Mouse (Mus musculus) limb, embryonic 13.5 days (tissue): ENCODE data around the gene Padi6. TPM values are rescaled to one million over a fixed set of nuclear protein-coding genes. Genes with fewer than 3 reads are reported as not detected.
A peak's percentile ranks its signal among the peaks of the same experiment; 100 is the strongest.

Source experiments
- ATAC-seq: fragments of 200-750 bp; cut with Nextera tagmentation; 2 replicates; pipeline ENCODE4 v1.8.0; 2017; ENCODE audit warnings: low read depth, moderate number of reproducible peaks, moderate TSS enrichment; ENCODE audit not compliant: low FRiP score
- H3K27ac ChIP-seq: fragments of 300-500 bp; sonication (generic); 2 replicates; pipeline ENCODE4 v1.5.1; 2015; ENCODE audit warnings: inconsistent platforms, mild to moderate bottlenecking, moderate library complexity
- H3K27me3 ChIP-seq: fragments of 300-500 bp; sonication (generic); 2 replicates; pipeline ENCODE4 v1.6.1; 2015; ENCODE audit warnings: mild to moderate bottlenecking, inconsistent platforms
- H3K36me3 ChIP-seq: fragments of 300-500 bp; sonication (generic); 2 replicates; pipeline ENCODE4 v1.6.1; 2015; ENCODE audit warnings: inconsistent platforms, mild to moderate bottlenecking, moderate library complexity
- H3K4me1 ChIP-seq: fragments of 300-500 bp; sonication (generic); 2 replicates; pipeline ENCODE4 v1.6.1; 2015; ENCODE audit warnings: inconsistent platforms
- H3K4me2 ChIP-seq: fragments of 300-500 bp; sonication (generic); replicated peaks from 2 replicates; pipeline ENCODE4 v1.6.1; 2015; ENCODE audit warnings: inconsistent platforms, mild to moderate bottlenecking, moderate library complexity
- H3K4me3 ChIP-seq: fragments of 300-500 bp; sonication (generic); 2 replicates; pipeline ENCODE4 v1.5.1; 2015; ENCODE audit warnings: moderate library complexity, mild to moderate bottlenecking, inconsistent platforms
- H3K9ac ChIP-seq: fragments of 300-500 bp; sonication (generic); 2 replicates; pipeline ENCODE4 v1.6.1; 2015; ENCODE audit warnings: mild to moderate bottlenecking, inconsistent platforms
- H3K9me3 ChIP-seq: fragments of 300-500 bp; sonication (generic); 2 replicates; pipeline ENCODE4 v1.6.1; 2016; ENCODE audit warnings: inconsistent platforms
- WGBS: fragments of 180-500 bp; shearing (Covaris S2); methylation state at CpG from one replicate; pipeline ENCODE4 v1.1.7; 2015; 5-methylcytosine and 5-hydroxymethylcytosine counted together
- polyA plus RNA-seq: library from polyadenylated mRNA; unstranded; fragments of >200 nt; fragmentation: Nextera tagmentation; extraction: Ambion mirVana; gene quantifications from 2 replicates; pipeline ENCODE4 v1.2.1, GENCODE M21; 2015

Padi6 gene
- 0.10 TPM in 1 of 2 replicates, not detected in the other for polyA plus RNA-seq

GRCm38 (mm10) chr4:140742543-140742942 lies at the start of gene Padi6:
TSS of gene Padi6 (minus strand) at chr4:140742643.
- WGBS = 69% methylated on average over 2 of the region's 2 CpGs
- Histone ChIP-seq H3K4me1 (no peaks in the 10 kb centered on the region), H3K27ac (no peak within 1 kb of the TSS), H3K27me3 (no peaks in the 10 kb centered on the region), H3K36me3 (no peaks in the 10 kb centered on the region), H3K9me3 (no peaks in the 10 kb centered on the region), H3K9ac (no peak within 1 kb of the TSS), H3K4me2 (no peak within 1 kb of the TSS), H3K4me3 (no peak within 1 kb of the TSS)
- no peak for ATAC-seq

- ATAC-seq = no peak
- no peak overlapping the region for H3K9ac ChIP-seq
- no peak overlapping the region for H3K4me3 ChIP-seq
- no peaks in the 10 kb centered on the region for H3K9me3 ChIP-seq
- no peak overlapping the region for H3K4me2 ChIP-seq
- no peaks in the 10 kb centered on the region for H3K36me3 ChIP-seq
- no peak overlapping the region for H3K27ac ChIP-seq
- WGBS = 85% methylated on average over 16 of the region's 16 CpGs
- peaks cover 6% of the 10 kb centered on the region; the same call in 1 of the 2 replicates for H3K4me1 ChIP-seq
- no peaks in the 10 kb centered on the region for H3K27me3 ChIP-seq
Measured at GRCm38 (mm10) chr4:140791071-140791470, 48.6 kb upstream of the Padi6 start.

GRCm38 (mm10) chr4:140789983-140790382 lies 47.5 kb upstream of the Padi6 start:
- WGBS = 86% methylated on average over 4 of the region's 4 CpGs
- H3K4me3 ChIP-seq = no peak overlapping the region
- H3K9me3 ChIP-seq = no peaks in the 10 kb centered on the region
- no peak overlapping the region for H3K4me2 ChIP-seq
- H3K4me1 ChIP-seq = peaks cover 6% of the 10 kb centered on the region; the same call in 1 of the 2 replicates
- no peak overlapping the region for H3K9ac ChIP-seq
- H3K27me3 ChIP-seq = no peaks in the 10 kb centered on the region
- H3K27ac ChIP-seq = no peak overlapping the region
- ATAC-seq = no peak
- no peaks in the 10 kb centered on the region for H3K36me3 ChIP-seq

GRCm38 (mm10) chr4:140788983-140789382 lies 46.5 kb upstream of the Padi6 start:
- Histone ChIP-seq H3K36me3 (no peaks in the 10 kb centered on the region), H3K4me3 (no peak overlapping the region), H3K9ac (no peak overlapping the region), H3K4me1 (peaks cover 6% of the 10 kb centered on the region; the same call in 1 of the 2 replicates), H3K4me2 (no peak overlapping the region), H3K9me3 (no peaks in the 10 kb centered on the region), H3K27ac (no peak overlapping the region), H3K27me3 (no peaks in the 10 kb centered on the region)
- ATAC-seq = no peak
- WGBS = 42% methylated on average over 6 of the region's 6 CpGs

GRCm38 (mm10) chr4:140788264-140788663 lies 45.8 kb upstream of the Padi6 start:
- no peaks in the 10 kb centered on the region for H3K36me3 ChIP-seq
- 77% methylated on average over 6 of the region's 6 CpGs for WGBS
- H3K4me2 ChIP-seq = no peak overlapping the region

GRCm38 (mm10) chr4:140787414-140787813 lies 45.0 kb upstream of the Padi6 start:
- Histone ChIP-seq H3K27ac (no peak overlapping the region), H3K27me3 (no peaks in the 10 kb centered on the region), H3K4me1 (peaks cover 6% of the 10 kb centered on the region; the same call in 1 of the 2 replicates), H3K9ac (no peak overlapping the region), H3K9me3 (no peaks in the 10 kb centered on the region), H3K36me3 (no peaks in the 10 kb centered on the region), H3K4me2 (no peak overlapping the region), H3K4me3 (no peak overlapping the region)
- no peak for ATAC-seq
- 67% methylated on average over 3 of the region's 4 CpGs for WGBS

More at GRCm38 (mm10) chr4:140788264-140788663, 45.8 kb upstream of the Padi6 start:
- Histone ChIP-seq H3K4me1 (peaks cover 6% of the 10 kb centered on the region; the same call in 1 of the 2 replicates), H3K4me3 (no peak overlapping the region), H3K27me3 (no peaks in the 10 kb centered on the region), H3K9ac (no peak overlapping the region), H3K9me3 (no peaks in the 10 kb centered on the region), H3K27ac (no peak overlapping the region)
- ATAC-seq = no peak

- no peak for ATAC-seq
- WGBS = 79% methylated on average over 5 of the region's 5 CpGs
- H3K4me2 ChIP-seq = no peak overlapping the region
- peaks cover 5% of the 10 kb centered on the region; the same call in 1 of the 2 replicates for H3K4me1 ChIP-seq
- H3K27ac ChIP-seq = no peak overlapping the region
- no peaks in the 10 kb centered on the region for H3K36me3 ChIP-seq
- H3K27me3 ChIP-seq = no peaks in the 10 kb centered on the region
- H3K9me3 ChIP-seq = 0 out of 2 replicates have a peak, but pooled peaks cover 2% of the 10 kb centered on the region
- H3K4me3 ChIP-seq = no peak overlapping the region
- no peak overlapping the region for H3K9ac ChIP-seq
Measured at GRCm38 (mm10) chr4:140785217-140785616, 42.8 kb upstream of the Padi6 start.

GRCm38 (mm10) chr4:140784292-140784945 lies 42.0 kb upstream of the Padi6 start:
- 0 out of 2 replicates have a peak, but pooled peaks cover 2% of the 10 kb centered on the region for H3K9me3 ChIP-seq
- H3K27me3 ChIP-seq = no peaks in the 10 kb centered on the region
- WGBS = 93% methylated on average over 9 of the region's 9 CpGs
- H3K9ac ChIP-seq = no peak overlapping the region
- H3K4me3 ChIP-seq = no peak overlapping the region
- ATAC-seq = no peak
- no peak overlapping the region for H3K27ac ChIP-seq
- no peaks in the 10 kb centered on the region for H3K36me3 ChIP-seq
- H3K4me1 ChIP-seq = no peaks in the 10 kb centered on the region
- H3K4me2 ChIP-seq = no peak overlapping the region

GRCm38 (mm10) chr4:140782821-140783220 lies 40.4 kb upstream of the Padi6 start:
- H3K27me3 ChIP-seq = no peaks in the 10 kb centered on the region
- no peak overlapping the region for H3K9ac ChIP-seq
- WGBS = 87% methylated on average over 9 of the region's 9 CpGs
- 0 out of 2 replicates have a peak, but pooled peaks cover 2% of the 10 kb centered on the region for H3K9me3 ChIP-seq
- H3K4me2 ChIP-seq = no peak overlapping the region
- no peak overlapping the region for H3K27ac ChIP-seq
- ATAC-seq = no peak
- H3K4me3 ChIP-seq = no peak overlapping the region
- H3K36me3 ChIP-seq = no peaks in the 10 kb centered on the region
- H3K4me1 ChIP-seq = no peaks in the 10 kb centered on the region

- Histone ChIP-seq H3K27ac (no peak overlapping the region), H3K27me3 (no peaks in the 10 kb centered on the region), H3K36me3 (no peaks in the 10 kb centered on the region), H3K4me2 (no peak overlapping the region), H3K4me3 (no peak overlapping the region), H3K4me1 (no peaks in the 10 kb centered on the region), H3K9me3 (0 out of 2 replicates have a peak, but pooled peaks cover 2% of the 10 kb centered on the region), H3K9ac (no peak overlapping the region)
- ATAC-seq = 0 out of 2 replicates have a peak, but pooled peaks have one; percentile 24
- 76% methylated on average over 14 of the region's 14 CpGs for WGBS
Measured at GRCm38 (mm10) chr4:140780507-140780906, 38.1 kb upstream of the Padi6 start.

- H3K27ac ChIP-seq = no peak overlapping the region
- H3K4me3 ChIP-seq = no peak overlapping the region
- no peaks in the 10 kb centered on the region for H3K4me1 ChIP-seq
- peak; percentile 42 for ATAC-seq
- 0 out of 2 replicates have a peak, but pooled peaks cover 2% of the 10 kb centered on the region for H3K9me3 ChIP-seq
- H3K36me3 ChIP-seq = no peaks in the 10 kb centered on the region
- H3K27me3 ChIP-seq = no peaks in the 10 kb centered on the region
- no peak overlapping the region for H3K4me2 ChIP-seq
- no peak overlapping the region for H3K9ac ChIP-seq
- WGBS = 55% methylated on average over 19 of the region's 19 CpGs
Measured at GRCm38 (mm10) chr4:140779803-140780397, 37.5 kb upstream of the Padi6 start.

GRCm38 (mm10) chr4:140776623-140777022 lies 34.2 kb upstream of the Padi6 start:
- no peak overlapping the region for H3K9ac ChIP-seq
- no peaks in the 10 kb centered on the region for H3K36me3 ChIP-seq
- H3K27ac ChIP-seq = no peak overlapping the region
- 0 out of 2 replicates have a peak, but pooled peaks cover 2% of the 10 kb centered on the region for H3K9me3 ChIP-seq
- WGBS = 70% methylated on average over 13 of the region's 13 CpGs
- ATAC-seq = no peak
- 0 out of 2 replicates have a peak, but pooled peaks cover 2% of the 10 kb centered on the region for H3K4me1 ChIP-seq
- H3K4me3 ChIP-seq = no peak overlapping the region
- no peaks in the 10 kb centered on the region for H3K27me3 ChIP-seq
- no peak overlapping the region for H3K4me2 ChIP-seq
